Mouse (Mus musculus): ENCODE results near the gene Pira2. TPM values are rescaled to one million over a fixed set of nuclear protein-coding genes. Genes with fewer than 3 reads are reported as not detected.
"Not testable (repeated sequence)": the region's sequence is repeated elsewhere in the genome, so short reads cannot be mapped to it uniquely, and the experiment has no call there.

Pira2 gene
- polyA plus RNA-seq (2012; rRNA removed) = 0.33 and 0.65 TPM in 2 replicates

DNA sequence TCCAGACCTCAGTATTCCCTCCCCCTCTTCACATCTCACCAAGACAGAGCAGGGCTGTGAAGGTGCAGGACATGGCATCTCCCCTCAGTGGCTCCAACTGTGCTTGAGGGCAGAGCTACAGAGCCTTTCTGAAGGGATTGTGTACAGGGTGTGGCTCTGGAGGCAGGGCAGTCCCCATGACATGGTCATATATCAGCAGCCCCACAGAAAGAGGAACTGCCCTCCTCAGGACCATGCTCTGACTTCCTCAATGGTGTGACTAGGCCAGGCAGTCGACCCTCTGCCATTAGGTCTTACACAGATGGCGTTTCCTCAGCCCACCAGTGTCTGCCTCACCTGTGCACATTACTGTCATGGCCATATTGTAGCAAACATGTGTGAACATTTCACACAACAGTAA lies at the start of gene Pira2:
Gene Pira2 (minus strand): TSS at position 101 of the 400 bp plus-strand sequence.
- DNase-seq (ENCODE audit: low spot score) = not testable (repeated sequence)

DNA sequence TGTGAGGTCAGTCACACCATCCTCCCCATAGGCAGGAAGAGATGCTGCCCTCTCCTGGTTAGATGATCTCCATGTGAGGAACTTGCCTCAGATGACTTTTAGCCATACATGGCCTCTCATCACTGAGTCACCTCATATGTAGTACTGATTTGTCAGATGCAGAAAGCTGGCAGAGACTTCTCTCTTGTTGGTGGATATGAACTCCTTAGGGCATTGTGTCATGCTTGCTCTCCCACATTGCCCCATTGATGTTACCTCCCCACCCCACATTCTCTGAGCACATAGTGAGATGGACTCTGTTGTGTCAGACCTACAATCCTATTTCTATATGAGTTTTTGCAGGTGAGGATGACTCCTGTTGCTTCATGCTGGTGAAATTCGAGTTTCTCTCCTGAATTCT lies 30.2 kb upstream of the Pira2 start:
- not testable (repeated sequence) for DNase-seq (ENCODE audit: low spot score)

DNA sequence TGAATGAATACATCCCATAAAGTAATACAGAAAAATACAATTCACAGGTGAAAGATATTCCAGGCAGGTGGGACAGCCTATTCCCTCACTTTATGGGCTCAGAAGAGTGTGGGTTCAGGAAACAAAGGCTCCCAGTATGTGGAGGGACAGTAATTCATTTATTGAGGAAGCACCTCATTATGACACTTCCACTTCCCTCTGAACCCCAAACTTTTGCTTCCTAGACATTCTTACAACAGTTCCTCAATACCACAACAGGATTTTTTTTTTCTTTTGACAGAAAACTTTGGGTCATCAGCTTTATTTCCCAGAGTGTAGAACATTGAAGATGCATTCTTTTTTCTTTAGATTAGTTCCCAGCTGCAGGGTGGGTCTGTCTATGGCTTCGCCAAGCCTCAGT lies 7.0 kb downstream of the Pira2 start:
- DNase-seq (ENCODE audit: low spot score) = not testable (repeated sequence)

DNA sequence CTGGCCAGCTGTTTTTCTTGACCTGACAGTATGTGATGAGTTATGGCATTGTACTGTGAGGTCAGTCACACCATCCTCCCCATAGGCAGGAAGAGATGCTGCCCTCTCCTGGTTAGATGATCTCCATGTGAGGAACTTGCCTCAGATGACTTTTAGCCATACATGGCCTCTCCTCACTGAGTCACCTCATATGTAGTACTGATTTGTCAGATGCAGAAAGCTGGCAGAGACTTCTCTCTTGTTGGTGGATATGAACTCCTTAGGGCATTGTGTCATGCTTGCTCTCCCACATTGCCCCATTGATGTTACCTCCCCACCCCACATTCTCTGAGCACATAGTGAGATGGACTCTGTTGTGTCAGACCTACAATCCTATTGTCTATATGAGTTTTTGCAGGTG lies 14.2 kb downstream of the Pira2 start:
- DNase-seq (ENCODE audit: low spot score) = not testable (repeated sequence)

DNA sequence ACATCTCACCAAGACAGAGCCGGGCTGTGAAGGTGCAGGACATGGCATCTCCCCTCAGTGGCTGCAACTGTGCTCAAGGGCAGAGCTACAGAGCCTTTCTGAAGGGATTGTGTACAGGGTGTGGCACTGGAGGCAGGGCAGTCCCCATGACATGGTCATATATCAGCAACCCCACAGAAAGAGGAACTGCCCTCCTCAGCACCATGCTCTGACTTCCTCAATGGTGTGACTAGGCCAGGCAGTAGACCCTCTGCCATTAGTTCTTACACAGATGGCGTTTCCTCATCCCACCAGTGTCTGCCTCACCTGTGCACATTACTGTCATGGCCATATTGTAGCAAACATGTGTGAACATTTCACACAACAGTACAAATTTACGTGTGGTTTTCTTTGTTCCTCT lies 19.3 kb downstream of the Pira2 start, which contains the start of gene Gm15448:
Gene Gm15448 (minus strand): TSS at position 89 of the 400 bp plus-strand sequence.
- DNase-seq (ENCODE audit: low spot score) = not testable (repeated sequence)

DNA sequence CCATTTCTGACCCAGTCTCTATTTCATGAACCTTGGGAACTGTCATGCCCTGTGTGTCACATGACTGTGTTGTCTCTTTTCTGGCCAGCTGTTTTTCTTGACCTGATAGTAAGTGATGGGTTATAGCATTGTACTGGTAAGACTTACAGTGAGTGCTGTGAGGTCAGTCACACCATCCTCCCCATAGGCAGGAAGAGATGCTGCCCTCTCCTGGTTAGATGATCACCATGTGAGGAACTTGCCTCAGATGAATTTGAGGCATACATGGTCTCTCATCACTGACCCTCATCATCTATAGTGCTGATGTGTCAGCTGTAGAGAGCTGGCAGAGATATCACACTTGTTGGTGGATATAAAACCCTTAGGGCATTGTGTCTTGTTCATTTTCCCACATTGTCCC lies 32.9 kb downstream of the Pira2 start:
- not testable (repeated sequence) for DNase-seq (ENCODE audit: low spot score)

DNA sequence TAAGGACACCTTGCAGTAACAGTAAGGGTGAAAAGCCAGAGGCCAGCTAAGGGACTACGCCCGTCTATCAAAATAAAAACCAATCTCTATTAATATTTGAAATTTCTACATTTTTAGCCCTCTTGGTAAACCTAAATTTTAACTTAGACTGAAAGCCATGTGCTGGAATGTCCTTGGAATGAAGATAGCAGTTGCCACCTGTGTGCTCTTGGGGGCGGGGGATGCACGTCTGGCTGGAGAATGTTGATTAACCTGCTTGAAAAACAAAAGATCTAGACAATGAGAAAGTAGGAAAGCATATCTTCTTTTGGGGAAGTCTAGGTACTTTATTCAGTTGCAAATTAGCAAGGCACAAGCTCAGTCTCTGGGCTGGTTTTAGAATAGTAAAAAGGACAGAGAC lies 41.9 kb downstream of the Pira2 start:
- not testable (repeated sequence) for DNase-seq (ENCODE audit: low spot score)

DNA sequence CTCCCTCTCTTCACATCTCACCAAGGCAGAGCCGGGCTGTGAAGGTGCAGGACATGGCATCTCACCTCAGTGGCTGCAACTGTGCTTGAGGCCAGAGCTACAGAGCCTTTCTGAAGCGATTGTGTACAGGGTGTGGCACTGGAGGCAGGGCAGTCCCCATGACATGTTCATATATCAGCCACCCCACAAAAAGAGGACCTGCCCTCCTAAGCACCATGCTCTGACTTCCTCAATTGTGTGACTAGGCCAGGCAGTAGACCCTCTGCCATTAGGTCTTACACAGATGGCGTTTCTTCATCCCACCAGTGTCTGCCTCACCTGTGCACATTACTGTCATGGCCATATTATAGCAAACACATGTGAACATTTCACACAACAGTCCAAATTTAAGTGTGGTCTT lies 44.9 kb downstream of the Pira2 start:
- not testable (repeated sequence) for DNase-seq (ENCODE audit: low spot score)

DNA sequence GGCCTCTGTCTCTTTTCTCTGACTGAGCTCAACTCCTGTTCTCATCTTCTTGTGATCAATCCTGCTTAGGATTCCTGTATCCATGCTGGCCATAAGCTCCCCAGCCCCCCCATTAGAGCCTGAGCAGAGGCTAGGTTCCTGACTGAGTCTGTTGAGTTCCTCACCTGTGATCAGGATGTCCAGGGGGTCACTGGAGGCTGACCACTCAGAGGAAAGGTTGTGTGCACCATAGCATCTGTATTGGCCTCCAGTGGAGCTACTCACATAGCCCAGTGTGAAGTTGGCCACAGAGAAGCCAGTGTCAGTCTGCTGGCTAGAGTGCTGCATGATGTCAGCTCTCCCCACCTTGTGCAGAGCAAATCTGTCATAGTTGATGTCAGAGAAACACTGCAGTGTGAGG lies 48.6 kb downstream of the Pira2 start:
- DNase-seq (ENCODE audit: low spot score) = not testable (repeated sequence)

Other genes with a start within 250 kb of the Pira2 start
- gene Oscar, start 228.9 kb downstream of the Pira2 start, polyA plus RNA-seq (2012; rRNA removed) = 0.43 and 0.44 TPM in 2 replicates
- gene Ndufa3, start 227.7 kb downstream of the Pira2 start, polyA plus RNA-seq (2012; rRNA removed) = 262 and 303 TPM in 2 replicates
- gene Tfpt, start 215.1 kb downstream of the Pira2 start, polyA plus RNA-seq (2012; rRNA removed) = 23.2 and 25.4 TPM in 2 replicates
- gene Prpf31, start 215.1 kb downstream of the Pira2 start, polyA plus RNA-seq (2012; rRNA removed) = 43.2 and 43.7 TPM in 2 replicates
- gene Cnot3, start 199.8 kb downstream of the Pira2 start, polyA plus RNA-seq (2012; rRNA removed) = 23.5 and 42.6 TPM in 2 replicates
- 14.0 and 14.8 TPM in 2 replicates for gene Leng1, start 179.2 kb downstream of the Pira2 start, polyA plus RNA-seq (2012; rRNA removed)
- 120 and 136 TPM in 2 replicates for gene Tmc4, start 167.5 kb downstream of the Pira2 start, polyA plus RNA-seq (2012; rRNA removed)
- gene Tsen34, start 152.2 kb downstream of the Pira2 start, polyA plus RNA-seq (2012; rRNA removed) = 88.8 and 98.9 TPM in 2 replicates
- gene Mboat7, start 151.5 kb downstream of the Pira2 start, polyA plus RNA-seq (2012; rRNA removed) = 25.6 and 31.9 TPM in 2 replicates
- gene Rps9, start 141.1 kb downstream of the Pira2 start, polyA plus RNA-seq (2012; rRNA removed) = 3,051 and 3,338 TPM in 2 replicates
- 12.2 and 12.4 TPM in 2 replicates for gene Pirb, start 124.7 kb downstream of the Pira2 start, polyA plus RNA-seq (2012; rRNA removed)
- gene Gm15448, start 19.4 kb downstream of the Pira2 start, polyA plus RNA-seq (2012; rRNA removed) = 0.18 and 0.22 TPM in 2 replicates
- gene Gm14548, start 53.1 kb upstream of the Pira2 start, polyA plus RNA-seq (2012; rRNA removed) = 0.88 and 0.99 TPM in 2 replicates
- 0.92 and 1.0 TPM in 2 replicates for gene Lilra6, start 70.5 kb upstream of the Pira2 start, polyA plus RNA-seq (2012; rRNA removed)
- gene Lair1, start 218.2 kb upstream of the Pira2 start, polyA plus RNA-seq (2012; rRNA removed) = 3.5 and 3.6 TPM in 2 replicates

All from urinary bladder, adult 2 months (tissue).